Mouse (Mus musculus) megakaryocyte, embryonic 14.5 days (primary cell): ENCODE measurements at regions not wholly inside any gene's neighbourhood (a gene's known extent, or its start where the extent isn't known, plus 50 kb on each side); places are given as distances from the start of the nearest gene placed in this dataset.

ENCODE experiments used
- FLI1 ChIP-seq: IDR thresholded peaks from 2 replicates; pipeline ENCODE4 v1.6.1; 2012; ENCODE audit warnings: low read length, inconsistent platforms, mixed read lengths
- GATA1 ChIP-seq: IDR thresholded peaks from 3 replicates; pipeline ENCODE4 v1.6.1; 2012; ENCODE audit warnings: mixed read lengths, low read length, inconsistent platforms, borderline replicate concordance

DNA sequence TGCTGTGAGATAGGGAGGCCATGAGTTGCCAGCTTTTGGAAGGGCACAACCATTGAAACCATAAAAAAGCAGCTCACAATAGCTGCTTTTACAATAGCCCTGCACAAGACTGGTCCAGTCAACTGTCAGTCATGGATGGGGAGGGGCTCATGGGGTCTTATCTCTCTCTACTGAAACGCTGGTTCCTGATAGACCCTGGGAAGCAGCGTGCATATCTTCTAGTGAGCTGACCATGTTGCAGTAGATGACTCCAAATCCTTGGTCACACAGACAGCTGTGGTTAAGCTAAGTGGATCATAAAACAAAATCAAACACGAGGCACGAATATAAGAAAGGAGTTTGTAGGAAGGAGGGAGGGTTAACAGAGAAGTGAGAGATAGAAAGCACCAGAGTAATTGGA lies 105.0 kb downstream of the Aldh8a1 start:
- no peak for TF ChIP-seq GATA1
- no peak for TF ChIP-seq FLI1
